Mouse (Mus musculus) myocyte (in vitro differentiated cells): ENCODE measurements around the gene Agpat3.

Source experiments
- MAX ChIP-seq: IDR thresholded peaks from one replicate; pipeline ENCODE4 v1.6.1; 2011; ENCODE audit warnings: low read depth, mild to moderate bottlenecking, control low read depth
- POLR2A ChIP-seq: IDR thresholded peaks from one replicate; pipeline ENCODE4 v1.6.1; 2011; ENCODE audit warnings: low read depth, mild to moderate bottlenecking, control low read depth, moderate library complexity; ENCODE audit not compliant: insufficient read length
- TCF12 ChIP-seq: IDR thresholded peaks from one replicate; pipeline ENCODE4 v1.6.1; 2011; ENCODE audit warnings: mild to moderate bottlenecking, control low read depth; ENCODE audit not compliant: poor library complexity, insufficient read depth, severe bottlenecking
- USF1 ChIP-seq: IDR thresholded peaks from one replicate; pipeline ENCODE4 v1.6.1; 2011; ENCODE audit warnings: low read depth, mild to moderate bottlenecking, control low read depth, moderate library complexity

- no peak for TF ChIP-seq POLR2A
- no peak for TF ChIP-seq TCF12
- TF ChIP-seq USF1: no peak
- no peak for TF ChIP-seq MAX
Measured at GRCm38 (mm10) chr10:78308617-78309016, 43.7 kb downstream of the Agpat3 start.
